Mouse (Mus musculus) cerebellum, adult 8-10 months (tissue): ENCODE data around the gene Pzp.
A peak's percentile ranks its signal among the peaks of the same experiment; 100 is the strongest.

ENCODE experiments used
- DNase-seq: peaks from one replicate; pipeline ENCODE4 v3.0.0; 2022

Gene Pzp

GRCm38 (mm10) chr6:128526601-128527000, at the start of gene Pzp:
Gene Pzp (minus strand): TSS chr6:128526720.
- no peak for DNase-seq

GRCm38 (mm10) chr6:128566589-128566988, 40.1 kb upstream of the Pzp start:
- DNase-seq, result no peak

- DNase-seq, result no peak
Observed at GRCm38 (mm10) chr6:128554049-128554448, 27.5 kb upstream of the Pzp start.

- no peak for DNase-seq
Observed at GRCm38 (mm10) chr6:128549463-128550452, 23.2 kb upstream of the Pzp start.

GRCm38 (mm10) chr6:128548532-128548931, 22.0 kb upstream of the Pzp start:
- no peak for DNase-seq

GRCm38 (mm10) chr6:128545402-128545801, 18.9 kb upstream of the Pzp start:
- DNase-seq, result no peak

- DNase-seq, result peak; percentile 1
Observed at GRCm38 (mm10) chr6:128543226-128543625, 16.7 kb upstream of the Pzp start.

- no peak for DNase-seq
Observed at GRCm38 (mm10) chr6:128535250-128535649, 8.7 kb upstream of the Pzp start.

GRCm38 (mm10) chr6:128533296-128533695, 6.8 kb upstream of the Pzp start:
- no peak for DNase-seq

GRCm38 (mm10) chr6:128532701-128533100, 6.2 kb upstream of the Pzp start:
- DNase-seq, result no peak

- DNase-seq, result no peak
Observed at GRCm38 (mm10) chr6:128528491-128528890, 2.0 kb upstream of the Pzp start.

- no peak for DNase-seq
Observed at GRCm38 (mm10) chr6:128527110-128527509, 590 bp upstream of the Pzp start.

GRCm38 (mm10) chr6:128525801-128526200, 719 bp downstream of the Pzp start:
- no peak for DNase-seq

- no peak for DNase-seq
Observed at GRCm38 (mm10) chr6:128523360-128523759, 3.2 kb downstream of the Pzp start.

GRCm38 (mm10) chr6:128519159-128519558, 7.4 kb downstream of the Pzp start:
- DNase-seq, result no peak

- DNase-seq, result no peak
Observed at GRCm38 (mm10) chr6:128505676-128506236, 20.8 kb downstream of the Pzp start.

- DNase-seq, result no peak
Observed at GRCm38 (mm10) chr6:128504743-128505142, 21.8 kb downstream of the Pzp start.

- DNase-seq, result no peak
Observed at GRCm38 (mm10) chr6:128495346-128495745, 31.2 kb downstream of the Pzp start.

- no peak for DNase-seq
Observed at GRCm38 (mm10) chr6:128494646-128495331, 31.7 kb downstream of the Pzp start.

- DNase-seq, result no peak
Observed at GRCm38 (mm10) chr6:128491916-128492315, 34.6 kb downstream of the Pzp start.

GRCm38 (mm10) chr6:128490141-128490540, 36.4 kb downstream of the Pzp start:
- DNase-seq, result no peak

GRCm38 (mm10) chr6:128487736-128488135, 38.8 kb downstream of the Pzp start:
- no peak for DNase-seq
